Mouse (Mus musculus): ENCODE measurements around the gene Esr1.
"Not testable (repeated sequence)": the region's sequence is repeated elsewhere in the genome, so short reads cannot be mapped to it uniquely, and the experiment has no call there.

The Esr1 gene

GRCm38 (mm10) chr10:4611386-4612155 lies at the start of gene Esr1:
TSS of gene Esr1 (plus strand) at chr10:4611593.
- peak; percentile 33 for DNase-seq

GRCm38 (mm10) chr10:4565148-4565547 lies 46.2 kb upstream of the Esr1 start:
- DNase-seq: no peak

- no peak for DNase-seq
These were observed 40.6 kb upstream of the Esr1 start for GRCm38 (mm10) chr10:4570778-4571177.

GRCm38 (mm10) chr10:4571304-4571703 lies 40.1 kb upstream of the Esr1 start:
- DNase-seq: no peak

GRCm38 (mm10) chr10:4581905-4582304 lies 29.5 kb upstream of the Esr1 start:
- no peak for DNase-seq

- no peak for DNase-seq
These were observed 24.7 kb upstream of the Esr1 start for GRCm38 (mm10) chr10:4586691-4587090.

- DNase-seq: no peak
These were observed 21.8 kb upstream of the Esr1 start for GRCm38 (mm10) chr10:4589576-4589975.

- DNase-seq: no peak
These were observed 20.4 kb upstream of the Esr1 start for GRCm38 (mm10) chr10:4590956-4591355.

GRCm38 (mm10) chr10:4593828-4594227 lies 17.6 kb upstream of the Esr1 start:
- no peak for DNase-seq

GRCm38 (mm10) chr10:4597211-4597610 lies 14.2 kb upstream of the Esr1 start:
- DNase-seq: no peak

- DNase-seq: peak; percentile 60
These were observed 13.1 kb upstream of the Esr1 start for GRCm38 (mm10) chr10:4598244-4598842.

GRCm38 (mm10) chr10:4598916-4599315 lies 12.5 kb upstream of the Esr1 start:
- no peak for DNase-seq

GRCm38 (mm10) chr10:4599591-4599990 lies 11.8 kb upstream of the Esr1 start:
- DNase-seq: no peak

- no peak for DNase-seq
These were observed 10.5 kb upstream of the Esr1 start for GRCm38 (mm10) chr10:4600796-4601474.

GRCm38 (mm10) chr10:4601612-4602011 lies 9.8 kb upstream of the Esr1 start:
- not testable (repeated sequence) for DNase-seq

GRCm38 (mm10) chr10:4602466-4602865 lies 8.9 kb upstream of the Esr1 start:
- DNase-seq: no peak

GRCm38 (mm10) chr10:4604527-4605209 lies 6.7 kb upstream of the Esr1 start:
- DNase-seq: no peak

GRCm38 (mm10) chr10:4610234-4610633 lies 1.2 kb upstream of the Esr1 start:
- no peak for DNase-seq

GRCm38 (mm10) chr10:4612313-4613036 lies 1.1 kb downstream of the Esr1 start:
- DNase-seq: peak; percentile 38

GRCm38 (mm10) chr10:4618026-4618425 lies 6.6 kb downstream of the Esr1 start:
- no peak for DNase-seq

- peak; percentile 28 for DNase-seq
These were observed 7.3 kb downstream of the Esr1 start for GRCm38 (mm10) chr10:4618686-4619085.

GRCm38 (mm10) chr10:4619426-4619825 lies 8.0 kb downstream of the Esr1 start:
- not testable (repeated sequence) for DNase-seq
